Mouse (Mus musculus): ENCODE data around the gene Mrpl4.

DNA sequence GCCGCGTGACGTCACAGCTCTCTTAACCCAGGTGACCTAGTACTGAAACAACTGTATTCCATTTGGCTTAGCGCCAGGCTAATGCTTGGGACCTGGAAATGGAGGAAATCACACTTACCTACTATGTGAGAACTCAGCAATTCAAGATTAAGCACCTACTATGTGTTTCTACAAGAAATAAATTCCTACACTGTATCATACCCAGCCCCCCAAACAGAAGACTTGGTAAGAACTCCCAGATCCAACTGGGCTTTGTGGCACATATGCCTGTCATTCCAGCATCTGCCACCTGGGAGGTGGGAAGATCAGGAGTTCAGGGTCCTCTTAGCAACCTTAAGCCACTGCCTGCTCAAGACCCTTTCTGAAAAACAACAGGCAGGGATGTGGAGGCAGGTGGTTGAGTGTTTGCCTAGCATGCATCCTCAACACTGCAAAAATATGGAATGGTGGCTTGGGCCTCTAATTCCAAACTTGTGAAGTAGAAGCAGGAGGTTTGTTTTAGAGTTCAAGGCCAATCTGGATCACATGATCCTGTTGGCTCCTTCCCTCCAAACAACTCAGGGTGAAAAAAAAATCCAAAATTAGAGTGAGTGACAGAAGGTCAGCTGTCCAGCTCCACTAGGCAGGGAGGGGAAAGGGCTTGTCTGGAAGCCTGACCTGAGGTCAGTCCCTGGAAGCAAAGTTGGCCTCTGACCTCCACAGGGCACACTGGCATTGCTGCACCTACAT is 25.4 kb upstream of the Mrpl4 start:
- TF ChIP-seq CHD1 (IDR thresholded peaks at IDR 0.05; ENCODE audit: low read depth, low read length) = no peak
- TF ChIP-seq CHD2 (IDR thresholded peaks at IDR 0.05; ENCODE audit: low read length) = no peak
